ENCODE assay signal across 10 mouse cellular contexts in genomic region chr8:49035519-49035918, GRCm38 (mm10).
DNase-seq lines count a peak whose midpoint lies in the region; ATAC-seq and TF ChIP-seq lines count a peak whose summit lies in the region.
"Had no signal": no experiment of that assay in that cellular context is flagged by ENCODE, and none has a peak within 500 bp of the region (broad histone marks: within the 10 kb centered on the region; RNA-seq: fewer than 3 reads in every experiment).

No protein-coding gene starts in this region.

- H3K36me3 ChIP-seq in forebrain, embryonic 10.5 days (replicated peaks) = no peaks in the 10 kb centered on the region
- H3K36me3 ChIP-seq in forebrain, embryonic 16.5 days (ENCODE audit: control insufficient read depth, insufficient read depth) = no peaks in the 10 kb centered on the region
- H3K36me3 ChIP-seq in limb, embryonic 14.5 days (ENCODE audit: control insufficient read depth, insufficient read depth, low read length) = no peaks in the 10 kb centered on the region
- H3K36me3 ChIP-seq: embryonic facial prominence, embryonic 15.5 days; liver, embryonic 15.5 days had no signal

- no peak overlapping the region for H3K4me3 ChIP-seq in forebrain, embryonic 10.5 days
- no peak overlapping the region for H3K4me3 ChIP-seq in forebrain, embryonic 16.5 days (replicated peaks; ENCODE audit: low read length)
- no peak overlapping the region for H3K4me3 ChIP-seq in limb, embryonic 14.5 days (replicated peaks; ENCODE audit: low read length)
- H3K4me3 ChIP-seq: embryonic facial prominence, embryonic 15.5 days; liver, embryonic 15.5 days had no signal

- ATAC-seq in forebrain, embryonic 16.5 days = no peak
- ATAC-seq in limb, embryonic 14.5 days (ENCODE audit: low FRiP score, low read depth) = no peak

- 51% methylated on average over 8 of the region's 8 CpGs for WGBS in forebrain, embryonic 10.5 days
- 27% methylated on average over 8 of the region's 8 CpGs for WGBS in forebrain, embryonic 16.5 days
- 20% methylated on average over 8 of the region's 8 CpGs for WGBS in limb, embryonic 14.5 days

- peaks cover 14% of the 10 kb centered on the region; the same call in 1 of the 2 replicates for H3K27me3 ChIP-seq in forebrain, embryonic 10.5 days (ENCODE audit: poor library complexity, severe bottlenecking)
- H3K27me3 ChIP-seq in forebrain, embryonic 16.5 days (replicated peaks; ENCODE audit: control insufficient read depth, insufficient read depth, low read length) = no peaks in the 10 kb centered on the region
- H3K27me3 ChIP-seq in limb, embryonic 14.5 days (ENCODE audit: control insufficient read depth, insufficient read depth, low read length) = no peaks in the 10 kb centered on the region
- H3K27me3 ChIP-seq: embryonic facial prominence, embryonic 15.5 days; liver, embryonic 15.5 days had no signal

- no peaks in the 10 kb centered on the region for H3K9me3 ChIP-seq in forebrain, embryonic 10.5 days
- no peaks in the 10 kb centered on the region for H3K9me3 ChIP-seq in forebrain, embryonic 16.5 days (ENCODE audit: control insufficient read depth, low read length)
- H3K9me3 ChIP-seq in limb, embryonic 14.5 days (ENCODE audit: control insufficient read depth, low read length) = no peaks in the 10 kb centered on the region
- H3K9me3 ChIP-seq: embryonic facial prominence, embryonic 15.5 days; liver, embryonic 15.5 days had no signal

- no peak overlapping the region for H3K4me2 ChIP-seq in forebrain, embryonic 16.5 days (ENCODE audit: low read length)
- H3K4me2 ChIP-seq in limb, embryonic 14.5 days (replicated peaks; ENCODE audit: low read depth, low read length, severe bottlenecking) = no peak overlapping the region
- H3K4me2 ChIP-seq: embryonic facial prominence, embryonic 15.5 days; liver, embryonic 15.5 days had no signal

- no peak overlapping the region for H3K9ac ChIP-seq in forebrain, embryonic 16.5 days (replicated peaks; ENCODE audit: low read depth, low read length)
- H3K9ac ChIP-seq in limb, embryonic 14.5 days (ENCODE audit: low read depth, low read length, severe bottlenecking) = no peak overlapping the region
- H3K9ac ChIP-seq: embryonic facial prominence, embryonic 15.5 days; liver, embryonic 15.5 days had no signal

- H3K27ac ChIP-seq in forebrain, embryonic 10.5 days = no peak overlapping the region
- no peak overlapping the region for H3K27ac ChIP-seq in forebrain, embryonic 16.5 days (ENCODE audit: low read length)
- H3K27ac ChIP-seq in limb, embryonic 14.5 days (replicated peaks; ENCODE audit: low read depth, low read length) = no peak overlapping the region
- H3K27ac ChIP-seq: embryonic facial prominence, embryonic 15.5 days; liver, embryonic 15.5 days had no signal

- TF ChIP-seq POLR2A in limb, embryonic 14.5 days (IDR thresholded peaks at IDR 0.05; ENCODE audit: borderline replicate concordance, extremely low read depth, insufficient read depth, insufficient read length) = no peak

- peak; percentile 49 for DNase-seq in forebrain, embryonic 10.5 days (ENCODE audit: extremely low spot score, low spot score)
- DNase-seq in urinary bladder, postnatal 14 days (ENCODE audit: low spot score) = peak; percentile 4
- DNase-seq in urinary bladder, adult 2 months (ENCODE audit: low spot score) = no peak
- DNase-seq in kidney, adult 9 months = peak; percentile 61
- peak; percentile 58 for DNase-seq in limb, embryonic 14.5 days (ENCODE audit: low spot score)
- DNase-seq in Muller cell, postnatal 12 days (ENCODE audit: inconsistent ontology term) = no peak
- DNase-seq in cerebellum, postnatal 36 days = no peak

- peaks cover 3% of the 10 kb centered on the region; the same call in 1 of the 2 replicates for H3K4me1 ChIP-seq in forebrain, embryonic 10.5 days
- H3K4me1 ChIP-seq in forebrain, embryonic 16.5 days (replicated peaks; ENCODE audit: control insufficient read depth, insufficient read depth, low read length) = no peaks in the 10 kb centered on the region
- no peaks in the 10 kb centered on the region for H3K4me1 ChIP-seq in limb, embryonic 14.5 days (ENCODE audit: control insufficient read depth, insufficient read depth, low read length)
- H3K4me1 ChIP-seq: embryonic facial prominence, embryonic 15.5 days; liver, embryonic 15.5 days had no signal

Comparison
In these comparisons a context has a peak if more than half of its experiments do, and no peak if none do; other contexts are left out.
1. DNase-seq: peak in forebrain, embryonic 10.5 days (single experiment), urinary bladder, postnatal 14 days (single experiment), kidney, adult 9 months (single experiment) and limb, embryonic 14.5 days (single experiment); none in urinary bladder, adult 2 months (single experiment), Muller cell, postnatal 12 days (single experiment) and cerebellum, postnatal 36 days (0 of 2).